ENCODE assay signal across 15 mouse cellular contexts in genomic region chr13:38854986-38855385, GRCm38 (mm10).
"Had no signal": no experiment of that assay in that cellular context is flagged by ENCODE, and none has a peak within 500 bp of the region (broad histone marks: within the 10 kb centered on the region; RNA-seq: fewer than 3 reads in every experiment).

No protein-coding gene starts in this region.

- DNase-seq: lung, adult 18-20 months; lung, postnatal 10 days; lung, postnatal 4 days; retina, postnatal 1 day; right cerebral cortex, postnatal 14 days; right cerebral cortex, postnatal 4 days; spleen, adult 18-20 months; thymus, adult 2 months; thymus, postnatal 25 days; thymus, postnatal 4 days had no signal

- H3K4me3 ChIP-seq: midbrain, embryonic 10.5 days; midbrain, embryonic 12.5 days; myocyte; neural tube, embryonic 13.5 days; neural tube, embryonic 15.5 days had no signal

- H3K27ac ChIP-seq: midbrain, embryonic 10.5 days; midbrain, embryonic 12.5 days; neural tube, embryonic 13.5 days; neural tube, embryonic 15.5 days had no signal
